Mouse (Mus musculus) embryonic facial prominence, embryonic 15.5 days (tissue): ENCODE data around the gene Fggy. TPM values are rescaled to one million over a fixed set of nuclear protein-coding genes. Genes with fewer than 3 reads are reported as not detected.

Source experiments
- ATAC-seq: fragments of 200-750 bp; cut with Nextera tagmentation; 2 replicates; pipeline ENCODE4 v1.8.0; 2017; ENCODE audit warnings: low read depth, moderate TSS enrichment; ENCODE audit not compliant: insufficient number of reproducible peaks, low FRiP score, low TSS enrichment
- H3K27ac ChIP-seq: fragments of 300-500 bp; sonication (generic); replicated peaks from 2 replicates; pipeline ENCODE4 v1.5.1; 2015; ENCODE audit warnings: mild to moderate bottlenecking, inconsistent platforms
- H3K27me3 ChIP-seq: fragments of 300-500 bp; sonication (generic); 2 replicates; pipeline ENCODE4 v1.6.1; 2015; ENCODE audit warnings: inconsistent platforms
- H3K36me3 ChIP-seq: fragments of 300-500 bp; sonication (generic); 2 replicates; pipeline ENCODE4 v1.6.1; 2015; ENCODE audit warnings: mild to moderate bottlenecking, inconsistent platforms
- H3K4me1 ChIP-seq: fragments of 300-500 bp; sonication (generic); 2 replicates; pipeline ENCODE4 v1.6.1; 2015; ENCODE audit warnings: inconsistent platforms
- H3K4me2 ChIP-seq: fragments of 300-500 bp; sonication (generic); replicated peaks from 2 replicates; pipeline ENCODE4 v1.6.1; 2015; ENCODE audit warnings: mild to moderate bottlenecking, inconsistent platforms
- H3K4me3 ChIP-seq: fragments of 300-500 bp; sonication (generic); replicated peaks from 2 replicates; pipeline ENCODE4 v1.5.1; 2015; ENCODE audit warnings: mild to moderate bottlenecking, inconsistent platforms
- H3K9ac ChIP-seq: fragments of 300-500 bp; sonication (generic); 2 replicates; pipeline ENCODE4 v1.6.1; 2015; ENCODE audit warnings: inconsistent platforms
- H3K9me3 ChIP-seq: fragments of 300-500 bp; sonication (generic); replicated peaks from 2 replicates; pipeline ENCODE4 v1.6.1; 2016; ENCODE audit warnings: inconsistent platforms
- WGBS: fragments of 180-500 bp; shearing (Covaris S2); methylation state at CpG from one replicate; pipeline ENCODE4 v1.1.7; 2015; 5-methylcytosine and 5-hydroxymethylcytosine counted together
- polyA plus RNA-seq: library from polyadenylated mRNA; unstranded; fragments of >200 nt; fragmentation: Nextera tagmentation; extraction: Ambion mirVana; gene quantifications from 2 replicates; pipeline ENCODE4 v1.2.1, GENCODE M21; 2015

Fggy gene
- 9.6 and 9.7 TPM in 2 replicates for polyA plus RNA-seq

GRCm38 (mm10) chr4:95557333-95557956, at the start of gene Fggy:
Fggy (plus strand) TSS chr4:95557507.
- peak; percentile 100 for ATAC-seq

GRCm38 (mm10) chr4:95507946-95508311, 49.4 kb upstream of the Fggy start:
- H3K27ac ChIP-seq, result no peak overlapping the region
- H3K9ac ChIP-seq, result no peak overlapping the region
- ATAC-seq, result no peak
- no peaks in the 10 kb centered on the region for H3K4me1 ChIP-seq
- no peaks in the 10 kb centered on the region for H3K36me3 ChIP-seq
- no peak overlapping the region for H3K4me3 ChIP-seq
- no peaks in the 10 kb centered on the region for H3K27me3 ChIP-seq
- 86% methylated on average over 4 of the region's 4 CpGs for WGBS
- H3K4me2 ChIP-seq, result no peak overlapping the region
- H3K9me3 ChIP-seq, result no peaks in the 10 kb centered on the region

More at GRCm38 (mm10) chr4:95557333-95557956, at the start of gene Fggy:
- no peaks in the 10 kb centered on the region for H3K36me3 ChIP-seq
- 23% methylated on average over 12 of the region's 12 CpGs for WGBS
- H3K4me1 ChIP-seq, result peaks cover 16% of the 10 kb centered on the region
- H3K27me3 ChIP-seq, result no peaks in the 10 kb centered on the region
- peak within 1 kb of the TSS; percentile 85 for H3K27ac ChIP-seq
- peak within 1 kb of the TSS; percentile 42 for H3K4me3 ChIP-seq
- H3K9me3 ChIP-seq, result no peaks in the 10 kb centered on the region
- peak within 1 kb of the TSS; percentile 26; the same call in 1 of the 2 replicates for H3K9ac ChIP-seq
- H3K4me2 ChIP-seq, result peak within 1 kb of the TSS; percentile 60

- H3K9ac ChIP-seq, result no peak overlapping the region
- H3K36me3 ChIP-seq, result no peaks in the 10 kb centered on the region
- H3K27me3 ChIP-seq, result no peaks in the 10 kb centered on the region
- no peak overlapping the region for H3K4me2 ChIP-seq
- H3K27ac ChIP-seq, result no peak overlapping the region
- WGBS, result 53% methylated on average over 1 of the region's 1 CpGs
- H3K9me3 ChIP-seq, result no peaks in the 10 kb centered on the region
- H3K4me1 ChIP-seq, result no peaks in the 10 kb centered on the region
- ATAC-seq, result no peak
- no peak overlapping the region for H3K4me3 ChIP-seq
These were observed 38.9 kb upstream of the Fggy start for GRCm38 (mm10) chr4:95518382-95518781.

GRCm38 (mm10) chr4:95519975-95520642, 37.2 kb upstream of the Fggy start:
- Histone ChIP-seq H3K4me2 (no peak overlapping the region), H3K4me1 (no peaks in the 10 kb centered on the region), H3K27ac (no peak overlapping the region), H3K4me3 (no peak overlapping the region), H3K9ac (no peak overlapping the region), H3K9me3 (no peaks in the 10 kb centered on the region), H3K36me3 (no peaks in the 10 kb centered on the region), H3K27me3 (no peaks in the 10 kb centered on the region)
- 71% methylated on average over 4 of the region's 4 CpGs for WGBS
- ATAC-seq, result no peak

- Histone ChIP-seq H3K4me1 (no peaks in the 10 kb centered on the region), H3K4me3 (no peak overlapping the region), H3K36me3 (no peaks in the 10 kb centered on the region), H3K27ac (no peak overlapping the region), H3K27me3 (no peaks in the 10 kb centered on the region), H3K9me3 (no peaks in the 10 kb centered on the region), H3K4me2 (no peak overlapping the region), H3K9ac (no peak overlapping the region)
- no peak for ATAC-seq
- 80% methylated on average over 2 of the region's 2 CpGs for WGBS
These were observed 36.7 kb upstream of the Fggy start for GRCm38 (mm10) chr4:95520643-95521032.

- H3K4me1 ChIP-seq, result no peaks in the 10 kb centered on the region
- H3K4me2 ChIP-seq, result no peak overlapping the region
- 79% methylated on average over 4 of the region's 4 CpGs for WGBS
- H3K27me3 ChIP-seq, result no peaks in the 10 kb centered on the region
- H3K9me3 ChIP-seq, result no peaks in the 10 kb centered on the region
- H3K27ac ChIP-seq, result no peak overlapping the region
- H3K4me3 ChIP-seq, result no peak overlapping the region
- no peak overlapping the region for H3K9ac ChIP-seq
- H3K36me3 ChIP-seq, result no peaks in the 10 kb centered on the region
- ATAC-seq, result no peak
These were observed 30.7 kb upstream of the Fggy start for GRCm38 (mm10) chr4:95526588-95526987.

GRCm38 (mm10) chr4:95530757-95531156, 26.6 kb upstream of the Fggy start:
- H3K4me3 ChIP-seq, result no peak overlapping the region
- no peaks in the 10 kb centered on the region for H3K27me3 ChIP-seq
- no peak overlapping the region for H3K27ac ChIP-seq
- no peaks in the 10 kb centered on the region for H3K4me1 ChIP-seq
- no peak overlapping the region for H3K9ac ChIP-seq
- no peak overlapping the region for H3K4me2 ChIP-seq
- 78% methylated on average over 2 of the region's 2 CpGs for WGBS
- no peaks in the 10 kb centered on the region for H3K36me3 ChIP-seq
- no peaks in the 10 kb centered on the region for H3K9me3 ChIP-seq
- no peak for ATAC-seq

- 78% methylated on average over 3 of the region's 3 CpGs for WGBS
- no peak for ATAC-seq
- H3K9ac ChIP-seq, result no peak overlapping the region
These were observed 23.4 kb upstream of the Fggy start for GRCm38 (mm10) chr4:95533946-95534345.

GRCm38 (mm10) chr4:95541382-95542038, 15.8 kb upstream of the Fggy start:
- Histone ChIP-seq H3K4me1 (no peaks in the 10 kb centered on the region), H3K4me2 (no peak overlapping the region), H3K9me3 (no peaks in the 10 kb centered on the region), H3K9ac (no peak overlapping the region), H3K27me3 (no peaks in the 10 kb centered on the region), H3K36me3 (no peaks in the 10 kb centered on the region), H3K4me3 (no peak overlapping the region), H3K27ac (no peak overlapping the region)
- no peak for ATAC-seq
- 60% methylated on average over 3 of the region's 3 CpGs for WGBS

More at GRCm38 (mm10) chr4:95533946-95534345, 23.4 kb upstream of the Fggy start:
- Histone ChIP-seq H3K4me2 (no peak overlapping the region), H3K27me3 (no peaks in the 10 kb centered on the region), H3K27ac (no peak overlapping the region), H3K36me3 (no peaks in the 10 kb centered on the region), H3K4me3 (no peak overlapping the region), H3K4me1 (no peaks in the 10 kb centered on the region), H3K9me3 (no peaks in the 10 kb centered on the region)

- 93% methylated on average over 4 of the region's 4 CpGs for WGBS
- no peak for ATAC-seq
These were observed 15.1 kb upstream of the Fggy start for GRCm38 (mm10) chr4:95542039-95542790.

GRCm38 (mm10) chr4:95543529-95543928, 13.8 kb upstream of the Fggy start:
- WGBS, result 86% methylated on average over 4 of the region's 4 CpGs
- no peaks in the 10 kb centered on the region for H3K4me1 ChIP-seq
- no peak for ATAC-seq
- no peaks in the 10 kb centered on the region for H3K27me3 ChIP-seq
- no peak overlapping the region for H3K9ac ChIP-seq
- no peak overlapping the region for H3K4me3 ChIP-seq
- H3K36me3 ChIP-seq, result no peaks in the 10 kb centered on the region
- no peak overlapping the region for H3K4me2 ChIP-seq
- no peak overlapping the region for H3K27ac ChIP-seq
- H3K9me3 ChIP-seq, result no peaks in the 10 kb centered on the region

More at GRCm38 (mm10) chr4:95542039-95542790, 15.1 kb upstream of the Fggy start:
- H3K4me2 ChIP-seq, result no peak overlapping the region
- H3K9me3 ChIP-seq, result no peaks in the 10 kb centered on the region
- H3K4me3 ChIP-seq, result no peak overlapping the region
- no peak overlapping the region for H3K9ac ChIP-seq
- no peaks in the 10 kb centered on the region for H3K4me1 ChIP-seq
- H3K27ac ChIP-seq, result no peak overlapping the region
- no peaks in the 10 kb centered on the region for H3K36me3 ChIP-seq
- no peaks in the 10 kb centered on the region for H3K27me3 ChIP-seq
